Mouse (Mus musculus) lung, adult 18-20 months (tissue): Measurements from ENCODE around the gene Cd248.

Source experiments
- DNase-seq, 2 experiments: peaks; one replicate each; pipeline ENCODE4 v3.0.0; 2022; ENCODE audit warnings: mixed read lengths in 2 of 2

Cd248 gene

DNA sequence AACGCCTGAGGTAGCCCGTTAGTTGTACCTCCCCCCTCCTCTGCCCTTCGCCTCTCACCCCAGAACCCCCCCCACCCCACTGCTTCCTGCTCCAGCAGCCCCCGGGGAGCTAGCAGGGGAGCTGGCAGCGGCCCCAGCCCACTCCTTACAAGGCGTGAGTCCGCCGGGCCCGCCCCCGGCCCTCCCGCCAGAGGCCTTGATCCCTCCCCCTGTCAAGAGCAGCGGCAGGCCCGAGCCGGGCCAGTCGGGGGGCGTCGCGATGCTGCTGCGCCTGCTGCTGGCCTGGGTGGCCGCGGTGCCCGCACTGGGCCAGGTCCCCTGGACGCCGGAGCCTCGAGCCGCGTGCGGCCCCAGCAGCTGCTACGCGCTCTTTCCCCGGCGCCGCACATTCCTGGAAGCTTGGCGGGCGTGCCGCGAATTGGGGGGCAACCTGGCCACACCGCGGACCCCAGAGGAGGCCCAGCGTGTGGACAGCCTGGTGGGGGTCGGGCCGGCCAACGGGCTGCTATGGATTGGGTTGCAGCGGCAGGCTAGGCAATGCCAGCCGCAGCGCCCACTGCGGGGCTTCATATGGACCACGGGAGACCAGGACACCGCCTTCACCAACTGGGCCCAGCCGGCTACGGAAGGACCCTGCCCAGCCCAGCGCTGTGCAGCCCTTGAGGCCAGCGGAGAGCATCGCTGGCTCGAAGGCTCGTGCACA lies at the start of gene Cd248:
TSS of gene Cd248 (plus strand) at position 212 of the 703 bp plus-strand sequence.
- peak; percentile 49 to 59 for DNase-seq

DNA sequence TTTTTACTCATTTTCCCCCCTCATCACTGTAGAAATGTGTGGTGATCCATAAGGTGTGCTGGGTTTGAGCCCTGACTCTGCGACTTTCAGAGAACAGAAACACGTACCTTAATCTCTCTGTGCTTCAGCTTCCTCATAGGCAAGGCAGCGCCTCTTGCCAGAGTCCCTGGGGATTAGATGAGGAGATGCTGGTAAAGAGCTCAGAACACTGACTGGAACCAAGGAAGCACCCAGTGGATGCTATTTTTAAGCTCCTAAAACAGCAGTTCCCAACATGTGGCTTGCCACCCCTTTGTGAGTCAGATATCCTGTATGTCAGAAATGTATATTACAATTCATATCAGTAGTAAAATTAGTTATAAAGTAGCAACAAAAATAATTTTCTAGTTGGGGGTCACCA lies 49.7 kb upstream of the Cd248 start:
- DNase-seq, result no peak

DNA sequence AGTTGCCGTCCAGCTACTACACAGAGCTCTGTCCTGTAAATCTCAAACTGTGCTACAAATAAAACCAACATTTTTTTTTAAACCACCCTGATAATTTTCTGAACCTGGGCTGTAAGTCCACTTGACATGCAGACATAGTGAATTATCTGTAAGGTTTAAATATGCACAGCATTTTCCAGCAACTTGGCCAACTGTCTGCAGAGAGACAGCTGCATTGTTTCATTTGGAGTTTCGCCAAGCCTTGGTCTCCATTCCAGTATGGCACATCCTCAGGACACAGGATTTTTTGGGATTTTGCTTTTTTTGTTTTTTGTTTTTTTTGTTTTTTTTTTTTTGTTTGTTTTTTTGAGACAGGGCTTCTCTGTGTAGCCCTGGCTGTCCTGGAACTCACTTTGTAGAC lies 46.5 kb upstream of the Cd248 start:
- no peak for DNase-seq

DNA sequence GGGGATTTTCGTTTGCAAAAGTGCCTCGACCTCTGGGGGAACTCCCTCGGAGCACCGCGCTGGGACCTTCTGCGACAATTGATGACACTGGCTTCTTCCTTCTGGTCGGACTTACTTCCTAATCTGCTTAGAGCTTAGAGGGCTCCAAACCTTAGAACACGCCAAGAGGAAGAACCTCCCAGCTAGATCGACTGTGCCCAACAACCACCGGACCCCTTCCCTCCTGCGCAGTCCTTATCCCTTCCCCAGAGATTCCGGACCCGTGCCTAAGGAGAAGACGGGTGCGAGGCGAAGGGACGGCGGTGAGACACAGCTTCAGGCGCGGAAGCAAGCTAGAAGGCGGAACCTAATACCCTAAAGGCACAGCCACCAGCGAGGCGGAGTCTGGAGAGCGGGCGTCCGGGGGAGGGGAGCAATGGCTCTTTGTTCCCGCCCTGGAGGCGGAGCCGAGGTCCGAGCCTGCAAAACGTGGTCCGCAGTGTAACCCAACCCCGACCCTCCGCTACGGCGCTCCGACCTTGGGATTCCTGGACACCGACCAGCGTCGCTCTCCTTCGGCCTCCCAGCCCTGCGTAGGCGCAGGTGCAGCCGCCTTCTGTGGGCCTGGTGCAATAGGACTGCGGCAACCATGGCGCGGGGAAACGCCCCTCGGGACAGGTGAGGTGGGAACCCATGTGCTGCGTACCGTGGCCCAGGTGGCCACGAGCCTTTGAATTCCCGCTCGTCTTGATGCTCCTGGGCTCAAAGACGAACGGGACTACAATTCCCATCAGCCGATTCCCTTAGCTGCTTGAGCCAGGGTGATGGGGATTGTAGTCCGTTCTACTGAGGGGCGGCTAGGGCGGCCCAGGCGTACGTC lies 44.0 kb upstream of the Cd248 start, which contains the start of gene Slc29a2:
TSS of gene Slc29a2 (plus strand) at position 240 of the 859 bp plus-strand sequence.
- peak; percentile 94 to 95 for DNase-seq

DNA sequence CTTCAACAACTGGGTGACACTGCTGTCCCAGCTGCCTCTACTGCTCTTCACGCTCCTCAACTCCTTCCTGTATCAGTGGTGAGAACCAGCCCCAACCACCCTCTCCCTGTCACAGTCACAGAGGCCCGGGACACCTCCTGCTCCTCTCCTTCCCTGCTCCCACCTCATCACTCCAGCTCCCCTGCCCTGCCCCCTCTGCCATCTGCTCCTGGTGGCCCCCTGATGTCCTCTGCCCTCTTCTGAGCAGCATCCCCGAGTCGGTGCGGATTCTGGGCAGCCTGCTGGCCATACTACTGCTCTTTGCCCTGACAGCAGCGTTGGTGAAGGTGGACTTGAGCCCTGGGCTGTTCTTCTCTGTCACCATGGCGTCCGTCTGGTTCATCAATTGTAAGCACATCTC lies 41.8 kb upstream of the Cd248 start:
- DNase-seq, result no peak

DNA sequence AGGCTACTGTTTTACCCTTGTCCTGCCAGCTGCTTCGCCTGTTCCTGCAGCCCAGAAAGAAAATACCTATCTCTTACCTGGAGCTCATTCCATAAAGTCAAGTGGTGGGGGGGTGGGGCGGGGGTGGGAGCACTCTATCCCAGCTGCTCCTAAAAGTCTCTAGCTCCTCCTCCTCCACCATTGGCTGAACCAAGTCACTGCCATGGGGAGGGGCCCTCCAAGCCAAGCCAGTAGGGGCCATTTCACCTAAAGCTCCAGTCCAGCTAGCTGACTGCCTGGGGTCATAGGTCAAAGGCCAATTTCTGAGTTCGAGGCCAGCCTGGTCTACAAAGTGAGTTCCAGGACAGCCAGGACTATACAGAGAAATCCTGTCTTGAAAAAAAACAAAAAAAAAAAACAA lies 35.2 kb upstream of the Cd248 start:
- DNase-seq, result no peak

DNA sequence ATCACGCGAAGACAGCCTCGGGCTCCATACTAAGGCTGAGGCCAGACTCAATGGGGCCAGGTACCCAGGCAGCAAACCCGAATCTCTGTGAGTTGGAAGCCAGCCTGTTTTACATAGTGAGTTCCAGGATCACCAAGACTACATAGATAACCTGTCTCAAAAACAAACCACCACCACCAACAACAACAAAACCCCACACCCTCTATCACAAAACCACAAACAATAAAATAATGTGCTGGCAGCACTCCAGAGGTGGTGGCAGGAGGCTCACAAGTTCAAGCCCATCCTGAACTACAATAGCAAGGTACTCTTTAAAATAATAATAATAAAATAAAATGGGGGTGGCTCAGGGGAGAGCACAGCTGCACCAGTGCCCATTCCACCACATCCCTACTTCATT lies 31.3 kb upstream of the Cd248 start:
- no peak for DNase-seq

DNA sequence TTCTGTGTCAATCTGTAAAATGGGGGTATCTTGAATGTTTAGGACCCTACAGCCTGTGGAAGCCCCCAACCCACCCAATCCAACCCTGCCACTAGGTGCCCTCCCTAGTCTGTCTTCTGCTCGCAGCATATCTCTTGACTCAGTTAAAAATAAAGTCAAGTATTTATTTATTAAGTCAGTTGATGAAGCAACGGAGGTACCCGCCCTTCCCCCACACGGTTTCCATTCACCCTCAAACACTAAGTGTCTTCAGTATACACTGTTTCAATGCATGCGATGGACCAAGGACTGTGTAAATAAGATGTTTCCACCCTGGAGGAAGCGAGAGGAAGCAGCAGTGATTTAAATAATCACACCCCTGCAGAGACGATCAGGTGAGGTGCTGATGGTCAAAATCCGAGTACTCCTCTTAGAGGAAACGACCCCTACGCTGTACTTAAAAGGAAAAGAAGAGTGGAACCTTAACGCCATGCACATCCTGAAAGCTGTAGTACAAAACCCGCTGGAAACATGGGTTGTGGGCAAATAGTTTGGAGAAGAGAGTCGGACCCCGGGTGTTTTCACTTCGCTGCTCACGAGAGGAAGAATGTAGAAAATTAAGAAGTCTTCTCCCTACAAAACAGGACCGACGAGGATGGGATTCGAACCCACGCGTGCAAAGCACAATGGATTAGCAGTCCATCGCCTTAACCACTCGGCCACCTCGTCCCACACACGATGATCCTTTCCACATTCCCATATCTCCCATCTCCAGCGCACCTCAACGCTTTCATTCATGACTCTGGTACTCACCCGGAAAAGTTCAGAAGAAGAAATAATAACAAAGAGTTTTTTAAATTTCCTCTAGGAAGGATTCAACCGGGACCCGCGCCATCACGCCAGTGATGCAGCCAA lies 30.0 kb upstream of the Cd248 start:
- DNase-seq, result peak; percentile 77 to 78

DNA sequence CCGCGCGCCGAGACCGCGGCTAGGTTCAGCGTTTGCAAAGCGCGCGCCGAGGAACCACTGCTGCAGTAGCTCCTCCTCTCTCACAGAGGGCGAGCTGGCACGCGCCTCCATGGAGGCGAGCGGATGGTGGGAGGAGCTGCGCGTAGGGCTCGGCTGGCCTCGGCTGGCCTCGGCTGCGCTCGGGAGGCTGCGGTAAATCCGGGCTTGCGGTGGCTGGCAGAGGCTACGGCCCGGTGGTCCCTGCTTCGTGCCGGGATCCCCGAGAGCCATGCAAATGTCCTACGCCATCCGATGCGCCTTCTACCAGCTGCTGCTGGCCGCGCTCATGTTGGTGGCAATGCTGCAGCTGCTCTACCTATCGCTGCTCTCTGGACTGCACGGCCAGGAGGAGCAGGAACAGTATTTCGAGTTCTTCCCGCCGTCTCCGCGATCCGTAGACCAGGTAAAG lies 29.1 kb upstream of the Cd248 start, which contains the start of the genes B4gat1 and AC124502.3:
TSS of gene B4gat1 (plus strand) at position 118 of the 448 bp plus-strand sequence.
TSS of gene AC124502.3 (plus strand) at position 183 of the 448 bp plus-strand sequence.
- DNase-seq, result peak; percentile 88 to 91

DNA sequence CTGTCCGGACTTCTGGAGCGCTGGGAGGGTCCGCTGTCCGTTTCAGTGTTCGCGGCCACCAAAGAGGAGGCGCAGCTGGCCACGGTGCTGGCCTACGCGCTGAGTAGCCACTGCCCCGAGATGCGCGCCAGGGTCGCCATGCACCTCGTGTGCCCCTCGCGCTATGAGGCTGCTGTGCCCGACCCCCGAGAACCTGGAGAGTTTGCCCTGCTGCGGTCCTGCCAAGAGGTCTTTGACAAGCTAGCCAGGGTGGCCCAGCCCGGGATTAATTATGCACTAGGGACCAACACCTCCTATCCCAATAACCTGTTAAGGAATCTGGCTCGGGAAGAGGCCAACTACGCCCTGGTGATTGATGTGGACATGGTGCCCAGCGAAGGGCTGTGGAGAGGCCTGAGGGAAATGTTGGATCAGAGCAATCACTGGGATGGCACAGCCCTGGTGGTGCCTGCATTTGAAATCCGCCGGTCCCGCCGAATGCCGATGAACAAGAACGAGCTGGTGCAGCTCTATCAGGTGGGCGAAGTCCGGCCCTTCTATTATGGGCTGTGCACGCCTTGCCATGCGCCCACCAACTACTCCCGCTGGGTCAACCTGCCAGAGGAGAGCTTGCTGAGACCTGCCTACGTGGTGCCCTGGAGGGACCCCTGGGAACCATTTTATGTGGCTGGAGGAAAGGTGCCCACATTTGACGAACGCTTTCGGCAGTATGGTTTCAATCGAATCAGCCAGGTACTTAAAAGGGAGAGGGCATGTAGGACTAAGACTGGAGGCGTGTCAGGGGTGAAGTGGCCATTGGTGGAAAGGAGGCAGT lies 28.4 kb upstream of the Cd248 start:
- no peak for DNase-seq

DNA sequence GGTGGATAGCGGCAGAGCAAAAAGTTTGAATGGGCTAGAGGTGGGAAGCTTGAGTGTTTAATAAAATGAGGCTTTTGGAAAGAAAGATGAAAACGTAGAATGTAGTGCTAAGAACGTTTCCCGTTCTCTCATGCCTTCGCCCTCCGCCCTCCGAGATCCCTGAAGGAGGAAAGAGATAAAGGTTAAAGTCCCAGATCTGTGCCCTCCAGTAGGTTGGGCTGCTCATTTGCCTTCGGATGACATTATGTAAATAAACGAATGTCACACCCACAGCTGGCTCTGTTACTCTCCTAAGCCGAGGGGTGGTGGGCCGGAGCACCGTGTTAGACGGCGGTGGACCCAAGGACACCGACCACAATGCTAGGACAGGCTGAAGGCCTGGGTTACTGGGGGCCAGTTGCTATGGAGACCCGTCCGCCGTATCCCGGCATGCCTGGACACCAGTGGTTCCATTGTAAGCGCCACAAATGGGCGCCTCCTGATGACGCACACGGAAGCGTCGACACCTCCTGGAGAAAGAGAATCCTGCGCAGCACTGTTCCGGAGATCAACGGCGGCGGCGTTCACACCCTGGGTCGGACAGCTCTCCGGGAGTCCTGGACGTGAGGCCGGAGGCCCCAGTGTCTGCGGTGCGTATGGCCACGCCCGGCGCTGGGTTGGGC lies 26.9 kb upstream of the Cd248 start, which contains the start of gene Brms1:
TSS of gene Brms1 (plus strand) at position 493 of the 662 bp plus-strand sequence.
- peak; percentile 90 to 94 for DNase-seq

DNA sequence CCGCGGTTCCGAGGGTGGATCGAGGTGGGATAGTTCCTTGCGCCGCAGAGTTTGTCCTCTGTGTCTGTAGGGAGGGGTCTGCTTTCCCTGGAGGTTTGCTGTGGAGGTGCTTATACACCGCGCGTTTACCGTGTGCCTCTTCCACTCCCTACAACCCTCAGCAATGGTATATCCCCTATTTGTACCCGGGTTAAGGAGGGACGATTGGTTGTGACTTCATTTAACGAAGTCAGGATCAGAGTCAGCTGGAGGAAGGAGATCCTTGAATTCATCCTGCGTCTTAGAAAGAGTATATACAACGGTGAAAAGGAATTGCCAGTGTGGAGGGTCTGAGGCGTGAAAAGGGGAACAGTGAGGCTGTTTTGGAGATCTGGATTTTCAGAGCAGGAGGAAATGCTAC lies 26.3 kb upstream of the Cd248 start:
- no peak for DNase-seq

DNA sequence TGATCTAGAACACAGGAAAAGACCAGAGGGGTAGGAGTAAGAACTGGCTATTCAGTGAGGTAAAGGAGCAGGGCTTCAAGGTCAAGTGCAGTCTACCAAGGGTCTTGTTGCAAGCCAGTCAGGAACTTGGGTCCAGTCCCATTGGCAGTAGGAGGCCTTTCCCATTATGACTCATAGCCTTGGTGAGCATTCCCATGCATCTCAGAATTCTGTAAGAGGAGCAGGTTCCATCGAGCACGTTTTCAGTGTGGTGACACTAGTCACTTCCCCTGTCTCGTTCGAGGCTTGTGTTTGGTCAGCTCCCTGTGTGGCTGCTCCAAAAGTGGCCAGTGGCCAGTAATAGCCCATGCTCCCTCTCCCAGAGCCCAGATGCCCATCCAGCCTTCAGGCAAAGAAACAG lies 22.3 kb upstream of the Cd248 start:
- DNase-seq, result no peak

DNA sequence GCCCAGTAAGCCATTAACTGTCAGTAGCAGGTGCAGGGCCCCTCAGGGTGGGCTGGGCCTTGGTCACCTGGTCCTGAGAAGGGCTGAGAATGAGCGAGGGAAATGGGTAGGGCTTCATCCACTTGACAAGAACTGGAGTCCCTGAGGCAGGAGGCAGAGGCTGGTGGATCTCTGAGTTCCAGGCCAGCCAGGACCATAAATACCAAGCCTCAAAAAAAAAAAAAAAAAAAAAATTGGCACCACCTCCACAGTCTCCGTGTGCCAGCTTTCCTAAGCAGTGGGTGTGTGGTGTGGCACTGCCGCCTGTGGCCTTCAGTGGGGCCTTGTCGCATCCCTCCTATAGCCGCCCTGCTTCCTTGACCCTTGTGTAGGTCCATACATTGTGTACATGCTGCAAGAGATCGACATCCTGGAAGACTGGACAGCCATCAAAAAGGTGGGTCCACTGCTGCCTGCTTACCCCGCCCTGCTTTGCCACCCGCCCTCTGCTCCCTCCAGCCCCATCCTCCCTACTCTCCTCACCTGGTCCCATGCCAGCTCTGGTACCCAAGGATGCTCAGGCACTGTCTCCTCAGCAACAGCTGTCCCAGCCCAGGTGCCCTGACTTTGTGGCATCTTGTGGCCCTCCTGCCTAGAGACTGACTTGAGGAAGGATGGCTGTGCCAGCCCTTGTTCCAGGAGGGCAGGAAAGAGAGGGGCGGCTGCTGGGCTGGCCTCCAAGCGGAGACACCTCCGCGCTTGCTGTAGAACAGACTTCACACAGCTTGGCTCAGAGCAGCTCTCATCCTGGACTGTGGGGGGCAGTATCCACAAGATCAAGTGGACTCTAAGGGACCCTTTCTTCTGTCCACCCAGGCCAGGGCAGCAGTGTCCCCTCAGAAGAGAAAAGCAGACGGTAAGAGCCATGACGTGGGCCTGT lies 19.5 kb upstream of the Cd248 start:
- no peak for DNase-seq

DNA sequence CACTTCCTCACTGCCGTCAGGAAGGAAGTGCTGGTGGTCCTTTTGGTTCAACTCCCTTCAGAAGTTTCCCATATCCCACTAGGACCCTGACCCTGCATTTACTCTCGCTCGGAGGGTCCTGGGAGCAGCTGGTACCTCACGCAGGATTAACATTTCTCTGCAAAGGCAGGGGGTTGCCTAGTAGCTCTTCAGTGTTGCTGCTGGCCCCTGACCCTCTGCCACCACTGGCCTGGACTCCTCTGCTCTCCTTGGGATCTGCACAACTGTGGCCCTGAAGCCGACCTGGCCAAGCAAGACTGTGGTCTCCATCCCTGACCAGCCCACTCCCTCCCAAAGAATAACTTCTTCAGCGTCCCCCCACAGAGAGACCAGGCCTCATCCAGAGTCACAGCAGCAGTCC lies 18.6 kb upstream of the Cd248 start:
- no peak for DNase-seq

DNA sequence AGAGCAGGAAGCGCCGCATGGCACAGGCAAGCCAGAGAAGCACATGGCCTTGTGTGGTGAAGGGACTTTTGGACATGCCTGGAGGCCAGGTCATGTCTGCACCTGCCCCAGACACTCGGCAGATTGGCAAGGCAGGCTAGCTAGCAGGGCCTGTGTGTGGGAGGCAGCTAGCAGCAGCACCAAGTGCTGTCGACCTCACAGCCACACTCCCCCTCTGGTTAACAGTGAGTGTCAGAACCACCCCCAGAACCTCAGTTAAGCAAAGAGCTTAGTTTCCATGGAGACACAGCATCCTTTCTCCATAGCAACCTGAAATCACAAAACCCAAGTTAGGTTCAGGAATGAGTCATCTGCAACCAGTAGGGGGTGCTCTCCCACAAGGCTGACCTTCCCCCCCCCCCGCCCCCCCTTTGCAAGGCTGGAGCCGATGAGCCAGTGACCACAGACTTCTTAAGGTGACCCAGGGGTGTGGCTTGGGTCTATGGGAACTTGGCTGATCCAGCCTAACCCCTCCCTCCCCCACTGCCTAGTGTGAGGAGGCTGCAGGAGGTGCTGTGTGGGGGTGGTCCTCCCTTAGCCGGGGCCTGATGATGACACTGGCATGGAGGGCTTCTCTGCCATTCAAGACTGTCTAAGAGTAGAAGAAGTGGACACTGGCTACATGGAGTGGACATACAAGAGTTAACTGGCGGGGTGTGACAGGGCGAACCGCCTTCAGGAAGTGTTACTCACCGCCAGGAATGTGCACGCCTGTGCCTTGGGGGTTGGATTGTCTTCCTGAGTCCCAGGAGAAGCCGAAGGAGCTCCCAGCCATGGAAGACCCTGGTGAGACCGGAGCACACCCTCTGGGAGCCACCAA lies 17.6 kb upstream of the Cd248 start, which contains the start of gene Rin1:
TSS of gene Rin1 (plus strand) at position 435 of the 859 bp plus-strand sequence.
- peak; percentile 73 to 82 for DNase-seq

DNA sequence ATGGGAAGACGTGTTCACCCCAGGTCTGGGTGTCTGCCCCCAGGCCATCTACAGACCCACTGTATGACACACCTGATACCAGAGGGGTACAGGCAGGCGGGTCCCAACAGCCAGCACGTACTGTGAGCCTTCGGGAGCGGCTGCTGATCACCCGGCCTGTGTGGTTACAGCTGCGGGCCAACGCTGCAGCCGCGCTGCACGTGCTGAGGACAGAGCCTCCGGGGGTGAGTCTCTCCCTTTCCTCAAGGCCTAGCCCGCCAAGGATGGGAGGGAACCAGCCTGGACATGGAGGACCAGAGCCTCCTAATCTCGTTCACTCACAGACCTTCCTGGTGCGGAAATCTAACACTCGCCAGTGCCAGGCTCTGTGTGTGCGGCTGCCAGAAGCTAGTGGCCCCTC lies 16.8 kb upstream of the Cd248 start:
- DNase-seq, result no peak

DNA sequence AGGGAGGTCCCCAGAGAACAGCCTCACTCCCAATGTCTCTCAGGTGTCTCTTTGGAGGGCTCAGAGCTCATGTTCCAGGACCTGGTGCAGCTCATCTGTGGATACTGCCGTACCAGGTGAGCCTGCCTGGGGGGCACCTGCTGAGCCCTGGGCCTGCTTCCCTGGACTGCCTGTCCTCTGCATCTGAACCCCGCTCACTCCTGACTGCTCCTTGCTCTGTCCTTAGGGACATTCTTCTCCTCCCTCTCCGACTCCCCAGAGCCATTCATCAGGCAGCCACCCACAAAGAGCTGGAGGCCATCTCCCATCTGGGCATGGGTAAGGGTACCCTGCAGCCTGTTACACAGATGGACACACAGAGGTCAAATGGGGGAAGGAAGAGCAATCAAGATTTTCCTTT lies 16.4 kb upstream of the Cd248 start:
- DNase-seq, result no peak
